Mouse (Mus musculus): ENCODE data around the gene Pik3r1.

Pik3r1 gene

DNA sequence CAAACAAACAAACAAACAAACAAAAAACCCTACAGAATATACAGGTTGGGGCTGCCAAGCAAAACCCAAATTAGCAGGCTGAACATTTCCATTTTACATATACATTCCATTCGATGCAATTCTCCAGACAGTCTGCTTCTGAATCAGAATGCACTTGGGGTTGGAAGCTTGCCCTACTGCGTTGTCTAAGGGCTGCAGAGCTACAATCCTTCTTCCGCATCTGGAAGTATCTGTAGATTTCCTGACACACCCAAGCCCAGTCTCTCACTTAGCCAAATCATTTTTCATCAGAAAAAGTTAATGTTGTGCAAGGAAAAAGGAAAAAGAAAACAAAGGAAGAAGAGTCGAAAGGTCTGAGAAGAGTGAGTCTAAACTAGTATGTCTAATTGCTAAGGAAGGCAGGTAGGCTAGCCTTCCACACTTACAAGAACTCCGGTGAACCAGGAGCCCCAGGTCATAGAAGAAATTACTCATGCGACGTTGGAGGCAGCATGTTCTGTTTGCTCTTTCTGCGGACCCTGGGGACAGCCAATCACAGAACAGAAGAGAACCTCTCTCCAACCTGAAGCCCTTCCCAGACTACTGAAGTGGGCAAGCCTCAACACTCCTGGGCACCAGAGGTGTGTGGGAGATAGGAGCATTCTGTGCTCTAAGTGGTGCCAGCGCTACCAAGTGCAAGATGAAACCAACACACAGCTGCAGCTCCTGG lies 55.1 kb downstream of the Pik3r1 start:
- DNase-seq (ENCODE audit: low read depth in 2 of 2, low spot score in 2 of 2), result no peak

DNA sequence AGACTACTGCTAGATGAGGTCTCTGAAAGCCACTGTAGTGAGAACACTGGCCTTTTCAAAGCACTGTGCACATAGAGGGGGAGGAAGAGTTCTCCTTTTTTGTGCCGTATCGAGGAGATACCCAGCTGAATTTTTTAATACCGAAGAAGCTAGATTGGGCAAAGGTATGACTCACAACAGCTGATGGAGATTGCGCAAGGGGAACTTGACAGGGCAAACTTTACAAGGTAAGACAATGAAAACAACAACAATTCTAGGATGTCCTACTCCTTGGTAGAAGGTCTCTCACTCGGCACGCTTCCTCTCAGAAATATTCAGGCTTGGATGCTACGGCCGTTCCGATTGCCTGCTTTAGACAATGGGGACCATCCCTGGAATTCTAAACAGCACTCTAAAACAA lies 55.9 kb downstream of the Pik3r1 start:
- no peak for DNase-seq (ENCODE audit: low read depth in 2 of 2, low spot score in 2 of 2)

DNA sequence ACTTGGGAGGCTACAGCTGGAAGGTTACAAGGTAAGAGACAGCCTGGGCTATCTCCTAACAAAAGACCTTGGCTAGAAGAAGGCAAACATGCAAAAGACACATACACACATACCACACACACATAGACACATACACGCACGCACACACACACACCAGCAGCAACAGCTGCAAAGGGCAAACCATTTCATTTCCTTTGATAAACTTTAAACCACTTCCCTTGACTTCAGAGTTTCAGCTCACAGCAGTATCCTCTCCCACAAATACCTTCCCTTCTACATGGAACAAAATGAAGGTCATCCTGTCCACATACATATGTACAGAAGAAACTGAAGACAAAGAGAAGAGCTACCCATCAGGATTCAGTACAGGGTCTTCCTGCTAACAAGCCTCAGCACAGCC lies 56.7 kb downstream of the Pik3r1 start:
- DNase-seq (ENCODE audit: low read depth in 2 of 2, low spot score in 2 of 2), result peak in 1 of 2 experiments; percentile 39

DNA sequence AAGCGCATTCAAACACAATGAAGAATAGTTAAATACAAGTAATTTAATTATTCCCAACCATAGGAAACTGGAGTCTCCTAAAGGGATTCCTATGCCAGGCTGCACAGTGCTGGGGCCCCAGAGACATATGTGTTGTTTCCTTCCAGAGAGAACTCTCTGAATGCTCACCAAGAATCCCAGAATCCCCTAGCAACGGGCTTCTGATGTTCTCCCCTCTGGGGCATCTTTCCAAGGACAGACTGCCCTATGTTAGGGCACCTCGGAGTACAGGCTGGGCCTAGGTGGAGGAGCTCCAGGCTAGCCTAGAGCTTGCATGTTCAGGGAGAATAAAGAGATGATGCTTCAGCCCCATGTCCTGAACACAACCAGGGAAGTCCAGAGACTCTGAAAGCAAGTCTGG lies 58.2 kb downstream of the Pik3r1 start:
- DNase-seq (ENCODE audit: low read depth in 2 of 2, low spot score in 2 of 2), result no peak

DNA sequence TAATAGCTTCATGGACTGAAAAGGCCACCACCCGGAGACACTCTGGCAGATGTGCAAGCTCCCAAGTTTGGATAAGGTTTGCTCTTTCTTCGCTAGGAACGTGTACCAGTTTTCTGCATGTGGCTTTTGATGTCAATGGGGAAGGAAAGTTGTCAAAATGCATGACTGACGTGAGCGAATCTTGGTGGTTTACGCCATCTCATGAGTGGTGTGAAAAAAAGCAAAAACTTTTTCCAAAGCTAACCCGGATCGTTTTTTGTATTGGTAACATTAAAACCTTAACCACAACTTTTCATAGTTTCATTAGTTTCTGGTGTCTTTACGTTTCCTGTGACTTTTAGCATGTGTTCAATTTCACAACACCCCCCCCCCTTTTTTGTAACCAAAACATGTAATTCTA lies 60.8 kb downstream of the Pik3r1 start:
- no peak for DNase-seq (ENCODE audit: low read depth in 2 of 2, low spot score in 2 of 2)

DNA sequence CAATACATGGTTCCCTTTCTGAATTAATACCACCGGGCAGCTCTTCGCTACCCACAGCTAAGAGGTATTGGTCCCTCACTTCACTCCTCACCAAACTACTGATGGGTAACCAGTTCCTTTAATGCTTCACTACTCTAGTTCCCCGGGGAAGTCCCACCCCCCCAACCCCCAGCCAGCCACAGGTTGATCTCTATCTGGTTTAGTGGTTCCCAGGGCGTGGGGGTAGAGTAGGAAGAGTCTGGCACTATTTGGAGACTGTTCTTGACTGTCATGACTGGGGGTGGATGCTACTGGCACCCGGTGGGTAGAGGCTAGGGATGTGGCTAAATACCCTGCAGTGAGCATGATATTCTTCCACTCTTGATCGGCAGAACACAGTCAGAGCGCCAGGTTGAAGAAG lies 61.6 kb downstream of the Pik3r1 start:
- peak in 1 of 2 experiments; percentile 51 for DNase-seq (ENCODE audit: low read depth in 2 of 2, low spot score in 2 of 2)

DNA sequence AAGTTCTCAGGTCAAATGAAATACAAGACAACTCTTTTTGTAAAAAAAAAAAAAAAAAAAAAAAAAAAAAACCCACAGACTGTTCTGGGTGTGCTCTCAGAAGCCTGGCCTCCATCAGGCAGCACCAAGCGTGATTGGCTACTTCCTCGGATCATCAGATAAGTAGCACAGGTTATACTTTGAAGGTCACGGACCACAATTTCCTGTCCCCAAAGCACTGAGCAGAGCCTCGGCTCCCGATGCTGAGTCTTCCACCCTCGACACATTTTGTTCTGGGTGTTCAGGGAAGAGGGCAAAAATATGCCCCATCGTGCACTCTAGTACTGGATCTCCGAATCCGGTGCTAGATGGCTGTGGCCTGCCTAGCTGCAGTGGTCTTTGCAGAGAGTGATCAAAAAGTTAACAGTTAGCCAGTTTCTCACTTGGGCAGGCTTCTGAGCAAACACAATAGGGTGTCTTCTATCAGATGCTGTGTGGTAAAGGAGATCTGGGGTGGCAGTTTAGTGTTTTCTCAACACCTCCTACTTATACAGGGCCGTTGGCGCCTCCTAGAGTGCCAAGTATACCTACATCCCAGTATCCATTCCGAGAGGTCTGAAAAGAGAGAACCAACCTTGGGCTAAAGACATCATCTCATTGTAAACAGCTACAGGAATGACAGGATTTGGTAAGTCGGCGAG lies 65.8 kb downstream of the Pik3r1 start:
- DNase-seq (ENCODE audit: low read depth in 2 of 2, low spot score in 2 of 2), result peak; percentile 64 to 72

DNA sequence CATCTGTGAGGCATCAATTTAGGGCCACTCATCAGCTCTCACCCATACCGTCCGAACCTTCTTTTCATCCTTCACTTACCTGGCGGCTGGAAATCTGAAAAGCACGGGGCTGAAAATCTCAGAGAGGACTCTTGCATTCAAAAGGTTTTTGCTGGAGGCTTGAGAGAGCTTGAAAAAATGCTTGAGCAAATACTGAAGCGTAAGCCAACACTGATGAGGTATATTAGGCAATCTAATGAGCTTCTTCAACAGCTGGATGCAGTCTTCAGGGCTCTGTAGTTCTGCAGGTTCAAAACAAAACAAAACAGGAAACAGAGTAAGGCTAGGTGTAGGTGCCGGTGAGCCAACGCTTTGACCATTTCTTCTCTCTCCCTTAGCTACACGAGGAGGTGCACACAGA lies 66.4 kb downstream of the Pik3r1 start:
- peak in 1 of 2 experiments; percentile 8 for DNase-seq (ENCODE audit: low read depth in 2 of 2, low spot score in 2 of 2)

DNA sequence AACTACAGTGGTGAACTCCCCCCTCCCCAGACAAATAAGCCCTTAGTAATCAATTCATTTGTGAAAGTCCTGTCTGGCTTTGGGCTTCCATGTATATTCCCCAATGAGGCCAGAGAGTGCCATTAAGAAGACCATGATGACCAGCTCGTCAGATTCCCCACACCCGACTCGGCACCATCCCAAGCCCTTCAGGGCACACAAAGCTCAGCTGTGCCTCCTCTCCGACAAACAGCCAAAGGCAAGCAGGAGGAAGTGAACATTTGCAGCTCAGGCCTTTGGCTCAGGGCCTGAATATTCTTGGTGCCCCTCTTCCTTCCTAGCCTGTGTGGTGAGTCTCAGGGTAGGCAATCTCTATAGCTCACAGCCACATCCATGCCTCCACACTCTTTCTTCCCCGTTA lies 68.3 kb downstream of the Pik3r1 start:
- no peak for DNase-seq (ENCODE audit: low read depth in 2 of 2, low spot score in 2 of 2)

DNA sequence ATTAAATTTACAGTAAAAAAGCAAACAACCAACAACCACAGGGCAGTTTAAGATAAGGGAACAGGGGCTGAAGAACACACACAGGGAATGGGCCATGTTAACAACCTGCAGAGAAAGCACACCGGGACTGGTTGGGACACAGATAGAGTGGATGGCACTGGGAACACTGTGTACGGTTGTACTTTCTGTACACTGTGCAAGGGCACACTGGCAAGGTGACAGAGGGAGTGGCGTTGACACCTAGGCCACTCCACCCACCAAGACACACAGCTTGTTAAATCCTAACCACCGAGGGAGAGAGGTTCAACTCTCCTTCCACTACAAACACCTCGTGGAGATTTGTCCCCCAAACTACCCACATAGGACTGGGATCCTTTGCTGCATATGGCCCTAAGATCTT lies 70.1 kb downstream of the Pik3r1 start:
- no peak for DNase-seq (ENCODE audit: low read depth in 2 of 2, low spot score in 2 of 2)

DNA sequence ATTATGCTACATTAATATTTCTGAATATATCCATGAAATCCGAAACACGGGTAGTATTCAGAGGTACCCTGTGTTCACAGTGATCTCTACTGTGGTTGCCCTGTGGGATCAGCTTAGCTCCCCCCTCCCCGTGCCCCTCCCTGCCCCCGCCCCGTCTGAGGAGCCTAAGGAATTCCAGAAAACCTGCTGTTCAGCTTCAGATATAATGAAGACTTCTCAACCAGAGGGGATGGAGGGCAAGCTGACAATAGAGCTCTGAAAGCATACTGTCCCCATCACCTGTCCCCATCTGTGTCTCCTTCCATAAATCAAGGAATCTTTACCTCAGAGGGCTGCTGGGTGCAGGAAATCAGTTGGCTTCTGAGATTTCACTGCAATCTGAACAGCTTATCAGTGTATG lies 70.6 kb downstream of the Pik3r1 start:
- DNase-seq (ENCODE audit: low read depth in 2 of 2, low spot score in 2 of 2), result no peak

DNA sequence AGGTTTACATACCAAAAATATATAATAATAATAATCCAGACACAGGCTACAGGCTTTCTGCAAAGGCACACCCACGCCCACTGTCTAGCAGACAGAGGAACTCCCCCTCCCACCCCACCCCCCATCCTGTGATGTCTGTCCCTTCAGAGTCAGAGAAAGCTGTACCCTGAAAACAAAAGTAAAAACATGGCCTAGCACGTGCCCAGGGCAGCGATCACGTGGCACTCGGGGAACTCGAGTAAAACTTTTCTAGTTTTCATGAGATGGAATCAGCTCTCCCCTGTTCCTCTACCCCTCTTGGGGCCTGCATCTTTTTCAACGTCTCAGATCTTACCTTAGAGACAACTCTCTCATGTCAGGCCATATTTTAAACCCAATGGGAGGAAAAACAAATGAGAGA lies 71.2 kb downstream of the Pik3r1 start:
- DNase-seq (ENCODE audit: low read depth in 2 of 2, low spot score in 2 of 2), result peak in 1 of 2 experiments; percentile 69

DNA sequence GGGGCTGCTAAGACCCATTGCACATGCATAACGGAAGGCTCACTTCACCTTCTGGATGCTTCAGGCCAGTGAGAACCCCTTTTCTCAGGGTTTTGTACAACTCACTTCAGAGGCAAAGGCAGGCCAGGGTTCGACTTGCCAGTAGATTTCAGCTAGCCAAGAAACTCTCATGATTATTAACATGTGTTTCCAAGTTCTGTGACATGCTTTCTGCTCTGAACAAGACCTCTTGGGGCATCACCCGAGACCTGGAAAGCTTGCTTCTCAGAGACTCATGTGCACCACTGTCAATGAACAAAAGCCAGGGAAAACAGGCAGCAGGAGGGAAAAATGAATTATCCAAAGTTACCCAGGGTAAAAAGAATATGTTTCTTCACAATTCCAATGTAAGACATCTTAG lies 71.7 kb downstream of the Pik3r1 start:
- DNase-seq (ENCODE audit: low read depth in 2 of 2, low spot score in 2 of 2), result no peak

DNA sequence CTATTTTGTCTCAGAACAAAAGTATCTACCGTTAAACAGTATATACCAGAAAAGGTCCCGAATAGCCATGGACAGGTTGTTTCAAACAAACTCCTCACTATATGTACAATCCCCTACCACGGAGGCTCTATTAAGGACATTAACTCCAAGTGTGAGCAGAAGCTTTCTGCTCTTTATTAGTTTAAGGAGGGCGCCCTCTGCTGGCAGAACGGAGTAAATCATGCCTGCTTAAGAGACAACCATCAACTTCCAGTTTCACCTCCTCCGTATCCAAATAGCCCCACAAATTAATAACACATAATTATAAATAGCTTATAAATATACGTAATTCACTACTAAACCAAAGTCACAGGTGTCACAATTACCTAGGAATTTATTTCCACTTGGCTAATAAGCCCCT lies 72.1 kb downstream of the Pik3r1 start:
- DNase-seq (ENCODE audit: low read depth in 2 of 2, low spot score in 2 of 2), result peak; percentile 77 to 78

DNA sequence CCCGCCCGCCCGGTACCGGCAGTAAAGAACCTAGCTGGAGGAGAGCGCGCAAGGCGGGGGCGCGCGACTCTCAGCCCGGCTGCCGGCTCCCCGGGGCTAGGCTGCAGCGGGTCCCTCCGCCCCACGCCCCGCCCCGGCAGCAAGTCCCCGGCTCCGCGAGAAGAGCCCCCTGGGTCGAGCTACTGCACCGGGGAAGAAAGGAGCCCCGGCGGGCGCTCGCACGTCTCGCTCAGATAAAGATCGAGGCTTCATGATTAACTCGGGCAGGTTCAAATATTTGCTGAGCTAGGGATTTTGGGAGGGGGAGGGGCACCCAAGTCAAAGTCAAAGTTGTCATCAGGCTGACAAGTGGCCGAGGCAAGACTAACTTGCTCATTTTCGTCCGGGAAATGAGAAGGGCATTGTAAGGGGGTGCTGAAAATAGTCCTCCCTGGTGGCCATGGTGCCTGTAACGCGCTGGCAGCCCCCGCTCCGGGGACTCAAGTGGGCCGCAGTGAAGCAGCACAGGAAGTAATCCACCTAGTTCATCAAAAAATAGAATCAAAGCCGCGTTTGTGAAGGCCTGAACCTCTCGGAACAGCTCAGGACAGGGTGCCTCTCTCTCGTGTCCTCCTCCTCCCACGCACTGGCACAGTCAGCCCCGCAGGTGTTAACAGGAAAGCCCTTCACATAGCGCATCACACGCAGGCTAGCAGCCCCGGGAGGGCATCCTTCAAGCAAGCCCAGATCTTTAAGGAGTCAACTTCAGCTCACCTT lies 73.3 kb downstream of the Pik3r1 start:
- DNase-seq (ENCODE audit: low read depth in 2 of 2, low spot score in 2 of 2), result peak; percentile 54 to 58

DNA sequence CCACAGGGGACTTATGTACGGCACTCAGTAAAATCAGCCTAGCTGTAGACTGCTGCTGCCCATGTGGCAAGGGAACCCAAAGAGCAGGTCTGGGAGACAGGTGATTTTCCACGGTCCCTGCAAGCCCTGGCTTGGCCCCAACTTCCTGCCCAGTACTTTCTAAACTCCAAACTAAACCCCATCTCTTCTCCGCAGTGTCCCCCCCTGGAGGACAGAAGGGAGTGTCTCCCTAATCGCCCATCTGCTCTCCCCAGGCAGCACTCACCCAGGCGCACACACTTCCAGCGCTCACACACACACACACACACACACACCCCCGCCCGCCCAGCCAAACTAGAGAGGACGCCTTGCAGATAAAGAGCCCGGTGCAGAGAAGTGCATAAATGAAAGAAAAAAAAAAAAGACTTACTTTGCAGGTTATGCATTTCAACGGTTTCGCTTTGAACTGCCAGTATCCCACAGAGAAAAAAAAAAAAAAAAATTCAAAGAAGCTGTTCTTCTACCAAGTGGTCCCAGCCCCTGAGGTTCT lies 74.0 kb downstream of the Pik3r1 start:
- peak in 1 of 2 experiments; percentile 55 for DNase-seq (ENCODE audit: low read depth in 2 of 2, low spot score in 2 of 2)

DNA sequence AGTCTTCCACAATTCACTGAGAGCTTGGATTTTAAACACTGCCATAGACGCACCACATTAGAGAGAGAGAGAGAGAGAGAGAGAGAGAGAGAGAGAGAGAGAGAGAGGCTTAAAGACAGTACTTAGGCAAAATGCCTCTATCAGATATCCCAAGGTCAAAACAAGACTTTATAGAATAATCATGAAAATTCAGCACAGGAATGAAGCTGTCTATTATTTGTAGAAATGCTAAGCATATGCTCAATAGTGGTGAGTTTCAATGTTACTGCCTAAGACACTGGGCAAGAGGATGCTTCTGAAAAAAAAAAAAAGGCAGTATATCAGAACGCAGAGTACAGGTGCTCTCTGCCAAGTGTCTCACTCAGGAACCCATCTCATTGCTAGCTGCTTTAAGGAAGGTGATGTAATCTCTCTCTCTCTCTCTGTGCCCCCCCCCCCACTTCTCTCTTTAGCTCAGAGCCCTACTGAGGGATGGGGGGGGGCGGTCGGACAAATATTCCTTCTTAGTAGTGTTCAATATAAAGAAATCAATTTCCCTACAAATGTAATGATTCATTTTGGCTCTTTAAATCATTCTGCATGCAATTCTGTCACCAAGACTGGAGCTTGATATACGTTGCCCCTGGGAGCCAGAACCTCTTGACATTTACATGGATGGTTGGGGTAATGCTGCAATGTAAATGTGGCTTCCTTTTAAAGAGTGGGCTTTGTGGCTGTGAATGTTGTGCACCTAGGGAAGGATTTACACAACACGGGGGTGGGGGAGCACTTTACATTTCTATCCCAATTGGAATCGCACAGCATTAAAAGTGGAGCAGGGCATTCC lies 74.9 kb downstream of the Pik3r1 start:
- no peak for DNase-seq (ENCODE audit: low read depth in 2 of 2, low spot score in 2 of 2)

DNA sequence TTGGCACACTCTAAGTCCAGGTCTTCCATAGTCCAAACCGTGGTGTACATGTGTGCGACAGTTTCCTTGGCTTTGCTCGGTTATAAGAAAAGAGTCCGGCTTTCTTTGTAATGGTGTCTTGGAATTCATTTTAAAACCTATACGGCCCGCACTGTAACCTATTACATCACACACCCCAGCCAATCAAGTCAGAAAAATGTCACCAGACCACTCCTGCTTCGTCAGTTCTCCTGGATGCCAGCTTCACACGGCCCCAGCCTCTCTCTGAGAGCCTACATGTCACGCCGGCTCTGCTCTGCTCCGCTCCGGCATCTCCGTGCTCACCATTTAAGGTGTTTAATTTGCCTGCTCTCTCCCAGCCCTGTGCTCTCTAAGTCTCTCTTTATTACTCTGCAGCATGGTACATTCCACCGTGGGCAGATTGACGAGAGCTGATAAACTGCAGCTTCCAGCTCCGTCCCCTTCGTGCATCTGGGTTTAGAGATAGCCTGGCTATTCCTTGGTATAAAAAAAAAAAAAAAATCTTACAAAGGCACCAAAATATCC lies 75.7 kb downstream of the Pik3r1 start:
- DNase-seq (ENCODE audit: low read depth in 2 of 2, low spot score in 2 of 2), result no peak

DNA sequence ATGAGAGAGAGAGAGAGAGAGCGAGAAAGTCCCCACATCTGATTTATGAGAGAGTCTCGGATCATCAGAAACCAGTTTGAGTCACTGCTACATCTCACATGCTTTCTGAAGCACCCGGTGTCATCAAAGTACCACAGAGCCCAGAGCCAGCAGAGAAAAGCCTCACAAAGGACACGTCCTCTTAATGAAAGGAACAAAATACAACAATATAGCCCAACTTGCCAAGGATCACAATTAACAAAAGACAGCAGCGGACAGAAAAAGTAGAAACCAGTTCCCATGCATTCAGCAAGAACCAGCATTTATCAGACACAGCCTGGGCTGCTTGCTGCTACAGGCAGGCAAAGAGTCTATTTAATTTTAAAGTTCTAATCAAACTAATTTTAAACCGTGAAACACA lies 76.3 kb downstream of the Pik3r1 start:
- DNase-seq (ENCODE audit: low read depth in 2 of 2, low spot score in 2 of 2), result no peak

DNA sequence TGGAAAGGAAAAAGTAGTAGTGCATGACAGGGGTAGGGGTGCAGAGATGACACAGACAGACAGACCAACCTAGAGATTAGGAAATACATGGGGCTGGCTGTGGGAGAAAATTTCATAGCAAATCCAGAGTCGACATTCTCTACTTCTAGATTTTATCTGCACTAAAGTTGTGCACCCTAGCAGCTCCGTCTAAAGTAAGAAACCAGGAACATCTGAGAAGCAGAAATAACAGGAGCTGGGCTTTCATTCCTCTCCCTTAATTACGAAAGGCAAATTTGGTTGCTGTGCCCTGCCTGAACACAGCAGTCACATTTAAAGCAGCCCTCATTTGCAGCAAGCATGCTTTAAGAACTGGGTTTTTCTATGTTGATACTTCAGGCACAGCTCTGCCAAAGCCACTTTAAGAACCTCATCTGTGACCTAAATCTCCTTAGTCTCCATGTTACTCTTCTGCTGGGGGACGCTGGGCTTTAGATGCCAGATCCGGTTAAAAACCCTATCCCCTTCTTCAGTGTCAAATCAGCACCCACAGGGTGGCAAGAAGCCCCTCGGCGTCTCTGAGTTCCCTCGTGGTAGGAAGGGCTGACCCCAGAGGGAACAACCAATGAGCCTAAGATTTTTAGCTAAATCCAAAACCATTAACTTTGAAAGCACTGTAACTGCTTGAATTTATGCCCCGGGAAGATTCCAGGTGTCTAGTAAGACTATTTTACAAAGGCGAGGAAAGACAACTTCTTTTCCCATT lies 76.9 kb downstream of the Pik3r1 start:
- DNase-seq (ENCODE audit: low read depth in 2 of 2, low spot score in 2 of 2), result no peak
